Mouse (Mus musculus) lung, adult 2 months (tissue): ENCODE measurements at regions not wholly inside any gene's neighbourhood (a gene's known extent, or its start where the extent isn't known, plus 50 kb on each side); places are given as distances from the start of the nearest gene placed in this dataset.

Source experiments
- CTCF ChIP-seq: fragments of 200-500 bp; IDR thresholded peaks from 2 replicates; pipeline ENCODE4 v1.5.1; 2011; ENCODE audit warnings: mild to moderate bottlenecking, low read length, control low read depth; ENCODE audit not compliant: insufficient read depth
- POLR2A ChIP-seq: fragments of 200-500 bp; IDR thresholded peaks from 2 replicates; pipeline ENCODE4 v1.6.1; 2011; ENCODE audit warnings: low read depth, mild to moderate bottlenecking, control low read depth, low read length, borderline replicate concordance; ENCODE audit errors: extremely low read depth

DNA sequence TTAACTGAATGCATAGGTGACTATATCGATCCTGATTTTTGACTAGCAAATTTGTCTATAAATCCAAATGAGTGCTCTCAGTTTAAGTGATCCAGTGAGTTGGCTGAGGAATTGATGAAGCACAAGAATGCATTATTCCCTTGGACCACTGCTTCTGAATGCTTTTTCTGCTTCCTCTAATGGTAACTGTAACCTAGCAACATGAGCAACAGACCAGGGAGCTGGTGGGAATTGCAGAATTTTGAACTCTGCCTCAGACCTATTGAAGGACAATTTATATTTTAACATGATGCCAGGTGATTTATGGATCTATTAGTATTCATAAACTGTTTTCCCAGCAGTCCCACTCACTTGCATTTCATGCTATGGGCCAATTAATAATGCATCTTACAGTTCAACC is 512.7 kb downstream of the Prdm13 start:
- TF ChIP-seq CTCF (no peak), POLR2A (no peak)
